Mouse (Mus musculus): ENCODE results near the gene F10. TPM values are rescaled to one million over a fixed set of nuclear protein-coding genes. Genes with fewer than 3 reads are reported as not detected.
A peak's percentile ranks its signal among the peaks of the same experiment; 100 is the strongest.

The F10 gene
- polyA plus RNA-seq (2016; fragmentation: Nextera tagmentation; extraction: Ambion mirVana) = 0.47 and 0.76 TPM in 2 replicates

DNA sequence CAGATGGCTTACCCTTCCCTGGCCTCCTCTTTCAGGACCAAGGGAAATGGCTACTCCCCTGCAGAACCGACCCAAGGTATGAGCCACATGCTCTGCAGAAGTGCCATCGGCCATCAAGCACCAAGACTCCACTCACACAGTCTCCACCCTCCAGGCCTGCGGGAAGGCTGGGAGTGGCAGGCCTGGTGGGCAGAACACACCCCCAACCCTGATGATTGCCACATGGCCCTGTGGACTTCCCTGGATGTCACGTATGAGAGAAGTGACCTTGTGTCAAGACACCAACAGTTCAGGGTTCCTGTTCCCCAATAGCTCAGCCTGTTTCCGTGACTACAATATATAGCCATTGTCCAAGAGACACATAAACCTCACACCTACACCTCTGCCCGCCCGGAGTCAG lies at the start of gene F10:
TSS of gene F10 (plus strand) at position 294 of the 400 bp plus-strand sequence.
- Histone ChIP-seq H3K4me1 (peaks cover 25% of the 10 kb centered on the region), H3K36me3 (replicated peaks) (no peaks in the 10 kb centered on the region), H3K9me3 (no peaks in the 10 kb centered on the region), H3K27me3 (ENCODE audit: poor library complexity, severe bottlenecking) (no peaks in the 10 kb centered on the region), H3K27ac (peak within 1 kb of the TSS; percentile 51; the same call in 1 of the 2 replicates), H3K4me3 (no peak within 1 kb of the TSS)
- 80% methylated on average over 7 of the region's 7 CpGs for WGBS
- DNase-seq (ENCODE audit: extremely low spot score, low spot score) = no peak

GRCm38 (mm10) chr8:12987571-12987970 lies 49.5 kb upstream of the F10 start:
- Histone ChIP-seq H3K4me1 (no peaks in the 10 kb centered on the region), H3K27ac (no peak overlapping the region), H3K27me3 (ENCODE audit: poor library complexity, severe bottlenecking) (no peaks in the 10 kb centered on the region), H3K36me3 (replicated peaks) (peaks cover 26% of the 10 kb centered on the region), H3K4me3 (no peak overlapping the region), H3K9me3 (no peaks in the 10 kb centered on the region)
- DNase-seq (ENCODE audit: extremely low spot score, low spot score) = no peak
- WGBS = 87% methylated on average over 8 of the region's 8 CpGs

DNA sequence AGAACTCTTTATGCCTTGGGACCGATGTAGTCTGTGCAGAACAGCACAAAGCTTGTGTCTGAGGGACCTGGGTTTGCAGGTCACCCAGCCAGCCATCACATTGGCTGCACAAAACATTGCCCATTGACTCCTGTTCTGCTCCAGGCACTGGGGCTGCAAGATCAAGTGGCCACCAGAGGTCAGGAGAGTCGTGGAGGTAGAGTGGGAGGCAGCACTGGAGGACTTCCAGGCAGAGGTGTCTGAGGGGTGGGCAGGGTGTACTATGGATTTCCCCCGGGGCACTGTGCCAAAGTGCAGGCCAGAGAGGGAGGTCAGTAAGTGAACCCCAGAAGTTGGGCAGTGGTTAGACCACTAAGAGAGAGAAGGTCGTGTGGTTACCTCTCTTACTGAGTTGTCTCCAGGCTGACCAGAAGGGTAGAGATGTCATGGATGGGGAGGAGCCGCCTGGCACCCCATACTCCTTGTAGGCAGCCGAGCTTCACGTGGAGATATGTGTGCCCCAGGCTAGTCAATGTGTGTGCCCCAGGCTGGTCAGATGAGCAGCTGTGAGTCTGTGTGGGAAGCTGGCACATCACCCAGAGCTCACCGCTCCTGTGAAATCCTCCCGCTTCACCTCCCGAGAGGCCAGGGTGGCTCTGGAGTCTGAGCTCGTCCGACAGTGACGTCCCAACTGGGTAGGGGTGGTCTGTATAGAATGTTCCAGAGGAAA lies 48.2 kb upstream of the F10 start:
- H3K27ac ChIP-seq = no peak overlapping the region
- DNase-seq (ENCODE audit: extremely low spot score, low spot score) = no peak
- no peaks in the 10 kb centered on the region for H3K4me1 ChIP-seq
- H3K36me3 ChIP-seq (replicated peaks) = peaks cover 24% of the 10 kb centered on the region
- no peaks in the 10 kb centered on the region for H3K9me3 ChIP-seq
- WGBS = 83% methylated on average over 13 of the region's 13 CpGs
- H3K27me3 ChIP-seq (ENCODE audit: poor library complexity, severe bottlenecking) = no peaks in the 10 kb centered on the region
- no peak overlapping the region for H3K4me3 ChIP-seq

- no peaks in the 10 kb centered on the region for H3K4me1 ChIP-seq
- H3K9me3 ChIP-seq = no peaks in the 10 kb centered on the region
- no peak overlapping the region for H3K4me3 ChIP-seq
- DNase-seq (ENCODE audit: extremely low spot score, low spot score) = no peak
- H3K27me3 ChIP-seq (ENCODE audit: poor library complexity, severe bottlenecking) = no peaks in the 10 kb centered on the region
- peaks cover 20% of the 10 kb centered on the region; the same call in 1 of the 2 replicates for H3K36me3 ChIP-seq (replicated peaks)
- WGBS = 87% methylated on average over 10 of the region's 10 CpGs
- H3K27ac ChIP-seq = no peak overlapping the region
Measured at GRCm38 (mm10) chr8:12991411-12991810, 45.7 kb upstream of the F10 start.

DNA sequence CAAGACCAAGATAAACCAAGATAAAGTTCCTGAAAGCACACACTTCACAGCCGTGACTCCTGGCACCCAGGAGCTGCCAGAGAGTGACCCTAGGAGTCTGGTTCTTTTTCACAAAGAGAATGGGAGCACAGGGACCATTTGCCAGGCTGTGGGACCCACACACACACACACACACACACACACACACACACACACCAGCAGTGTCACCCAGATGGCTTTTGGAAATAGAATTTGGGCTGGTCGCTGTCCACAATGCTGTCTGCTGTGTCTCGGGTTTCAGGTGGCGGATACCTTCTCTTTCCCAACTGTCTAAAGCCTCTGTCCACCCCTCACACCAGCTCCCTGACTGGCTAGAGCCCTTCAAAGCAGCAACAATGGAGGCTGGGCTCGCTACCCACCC lies 42.6 kb upstream of the F10 start:
- Histone ChIP-seq H3K36me3 (replicated peaks) (peaks cover 45% of the 10 kb centered on the region), H3K27ac (no peak overlapping the region), H3K9me3 (no peaks in the 10 kb centered on the region), H3K4me3 (no peak overlapping the region), H3K4me1 (0 out of 2 replicates have a peak, but pooled peaks cover 3% of the 10 kb centered on the region), H3K27me3 (ENCODE audit: poor library complexity, severe bottlenecking) (no peaks in the 10 kb centered on the region)
- WGBS = 83% methylated on average over 5 of the region's 5 CpGs
- DNase-seq (ENCODE audit: extremely low spot score, low spot score) = no peak

GRCm38 (mm10) chr8:12995481-12995880 lies 41.6 kb upstream of the F10 start:
- Histone ChIP-seq H3K27ac (no peak overlapping the region), H3K9me3 (no peaks in the 10 kb centered on the region), H3K27me3 (ENCODE audit: poor library complexity, severe bottlenecking) (no peaks in the 10 kb centered on the region), H3K4me3 (no peak overlapping the region), H3K4me1 (0 out of 2 replicates have a peak, but pooled peaks cover 3% of the 10 kb centered on the region), H3K36me3 (replicated peaks) (peaks cover 56% of the 10 kb centered on the region)
- 91% methylated on average over 5 of the region's 5 CpGs for WGBS
- no peak for DNase-seq (ENCODE audit: extremely low spot score, low spot score)

DNA sequence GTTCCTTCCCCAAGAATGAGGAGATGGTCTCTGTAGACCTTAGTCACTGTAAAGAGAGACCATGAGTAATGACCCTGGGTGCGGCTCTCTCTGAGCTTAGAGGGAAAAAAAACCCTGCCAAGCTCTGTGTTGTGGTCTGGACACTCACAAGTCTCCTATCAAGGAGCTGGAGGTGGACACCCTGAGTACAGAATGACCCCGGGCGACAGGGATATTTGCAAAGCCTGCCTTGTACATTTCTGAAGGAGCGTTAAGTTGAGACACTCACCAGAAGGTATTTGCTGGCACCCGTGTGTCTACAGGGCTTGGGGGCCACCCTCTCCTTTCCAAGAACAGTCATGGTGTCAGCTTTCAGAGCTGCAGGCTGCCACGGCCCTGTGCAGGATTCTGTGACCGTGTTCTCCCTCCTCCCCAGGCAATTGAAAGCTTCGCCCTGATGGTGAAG lies 40.3 kb upstream of the F10 start:
- no peak overlapping the region for H3K4me3 ChIP-seq
- 0 out of 2 replicates have a peak, but pooled peaks cover 3% of the 10 kb centered on the region for H3K4me1 ChIP-seq
- H3K27ac ChIP-seq = no peak overlapping the region
- WGBS = 75% methylated on average over 8 of the region's 8 CpGs
- peaks cover 65% of the 10 kb centered on the region for H3K36me3 ChIP-seq (replicated peaks)
- H3K27me3 ChIP-seq (ENCODE audit: poor library complexity, severe bottlenecking) = no peaks in the 10 kb centered on the region
- no peaks in the 10 kb centered on the region for H3K9me3 ChIP-seq
- no peak for DNase-seq (ENCODE audit: extremely low spot score, low spot score)

DNA sequence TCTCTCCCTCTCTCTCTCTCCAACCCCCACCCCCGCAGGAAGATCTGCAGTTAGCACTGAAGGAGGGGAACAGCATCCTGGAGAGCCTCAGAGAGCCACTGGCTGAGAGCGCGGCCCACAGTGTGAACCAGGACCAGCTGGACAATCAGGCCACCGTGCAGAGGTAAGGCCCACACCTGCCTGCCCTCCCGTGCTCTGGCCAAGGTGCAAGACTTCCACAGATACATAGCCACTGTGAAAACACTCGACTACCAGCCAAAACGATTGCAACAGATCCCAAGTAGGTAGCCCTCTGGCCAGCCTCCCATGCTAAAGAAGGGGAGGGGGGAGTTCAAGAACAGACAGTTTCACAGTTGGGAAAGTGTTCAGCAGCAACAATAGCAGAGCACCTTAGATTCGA lies 38.8 kb upstream of the F10 start:
- H3K36me3 ChIP-seq (replicated peaks) = peaks cover 80% of the 10 kb centered on the region
- no peak overlapping the region for H3K4me3 ChIP-seq
- H3K27me3 ChIP-seq (ENCODE audit: poor library complexity, severe bottlenecking) = no peaks in the 10 kb centered on the region
- H3K4me1 ChIP-seq = 0 out of 2 replicates have a peak, but pooled peaks cover 3% of the 10 kb centered on the region
- 88% methylated on average over 8 of the region's 8 CpGs for WGBS
- H3K27ac ChIP-seq = no peak overlapping the region
- H3K9me3 ChIP-seq = no peaks in the 10 kb centered on the region
- no peak for DNase-seq (ENCODE audit: extremely low spot score, low spot score)

GRCm38 (mm10) chr8:12999793-13000192 lies 37.3 kb upstream of the F10 start:
- H3K9me3 ChIP-seq = no peaks in the 10 kb centered on the region
- 0 out of 2 replicates have a peak, but pooled peaks cover 3% of the 10 kb centered on the region for H3K4me1 ChIP-seq
- no peak overlapping the region for H3K27ac ChIP-seq
- no peak for DNase-seq (ENCODE audit: extremely low spot score, low spot score)
- H3K36me3 ChIP-seq (replicated peaks) = peaks cover 88% of the 10 kb centered on the region
- no peaks in the 10 kb centered on the region for H3K27me3 ChIP-seq (ENCODE audit: poor library complexity, severe bottlenecking)
- H3K4me3 ChIP-seq = no peak overlapping the region
- 90% methylated on average over 9 of the region's 9 CpGs for WGBS

DNA sequence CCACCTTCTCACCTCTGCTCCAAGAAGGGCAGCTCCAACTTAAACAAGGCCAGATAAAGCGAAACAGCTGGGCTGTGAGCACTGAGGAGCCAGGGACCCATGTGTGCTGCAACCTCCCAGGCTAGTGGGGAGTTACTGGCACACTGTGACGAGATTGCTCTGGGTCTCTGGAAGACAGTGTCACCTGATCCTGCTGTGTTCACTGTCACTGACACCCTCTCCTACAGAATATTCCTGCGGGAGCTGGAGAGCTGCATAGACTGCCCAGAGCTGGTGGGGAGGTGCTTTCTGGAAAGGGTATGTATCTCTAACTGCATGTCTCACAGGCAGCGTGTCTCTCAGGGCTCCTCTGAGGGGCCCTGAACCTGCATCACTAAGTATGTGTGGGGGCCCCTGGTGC lies 29.6 kb upstream of the F10 start:
- no peak overlapping the region for H3K27ac ChIP-seq
- peaks cover 10% of the 10 kb centered on the region for H3K9me3 ChIP-seq
- no peaks in the 10 kb centered on the region for H3K4me1 ChIP-seq
- H3K4me3 ChIP-seq = no peak overlapping the region
- 83% methylated on average over 4 of the region's 4 CpGs for WGBS
- H3K27me3 ChIP-seq (ENCODE audit: poor library complexity, severe bottlenecking) = no peaks in the 10 kb centered on the region
- H3K36me3 ChIP-seq (replicated peaks) = peaks cover 97% of the 10 kb centered on the region
- DNase-seq (ENCODE audit: extremely low spot score, low spot score) = no peak

DNA sequence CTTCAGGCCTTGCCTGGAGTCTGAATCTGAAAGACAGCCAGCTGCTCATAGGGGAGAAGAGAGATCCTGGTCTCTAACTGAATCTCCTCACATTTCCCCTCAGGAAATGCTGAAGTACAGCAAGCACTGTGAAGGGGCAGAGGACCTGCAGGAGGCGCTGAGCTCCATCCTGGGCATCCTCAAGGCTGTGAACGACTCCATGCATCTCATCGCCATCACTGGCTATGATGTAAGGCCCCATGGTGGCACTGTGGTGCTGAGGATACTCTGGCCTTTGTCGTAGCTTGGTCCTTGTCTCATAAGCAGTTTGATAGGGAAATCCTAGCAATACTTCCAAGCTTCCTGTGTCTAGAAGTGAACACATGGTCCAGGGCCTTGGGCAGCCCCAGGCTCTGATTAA lies 26.8 kb upstream of the F10 start:
- peaks cover 97% of the 10 kb centered on the region for H3K36me3 ChIP-seq (replicated peaks)
- no peak for DNase-seq (ENCODE audit: extremely low spot score, low spot score)

GRCm38 (mm10) chr8:13019560-13019959 lies 17.5 kb upstream of the F10 start:
- H3K4me1 ChIP-seq = no peaks in the 10 kb centered on the region
- no peak overlapping the region for H3K27ac ChIP-seq
- H3K9me3 ChIP-seq = no peaks in the 10 kb centered on the region
- no peak for DNase-seq (ENCODE audit: extremely low spot score, low spot score)
- WGBS = 67% methylated on average over 4 of the region's 4 CpGs
- no peak overlapping the region for H3K4me3 ChIP-seq
- no peaks in the 10 kb centered on the region for H3K27me3 ChIP-seq (ENCODE audit: poor library complexity, severe bottlenecking)
- H3K36me3 ChIP-seq (replicated peaks) = peaks cover 38% of the 10 kb centered on the region

More for the DNA sequence above, 26.8 kb upstream of the F10 start:
- peaks cover 10% of the 10 kb centered on the region for H3K9me3 ChIP-seq
- no peak overlapping the region for H3K27ac ChIP-seq
- no peaks in the 10 kb centered on the region for H3K4me1 ChIP-seq
- no peak overlapping the region for H3K4me3 ChIP-seq
- no peaks in the 10 kb centered on the region for H3K27me3 ChIP-seq (ENCODE audit: poor library complexity, severe bottlenecking)
- WGBS = 69% methylated on average over 4 of the region's 4 CpGs

GRCm38 (mm10) chr8:13021830-13022229 lies 15.3 kb upstream of the F10 start:
- Histone ChIP-seq H3K27me3 (ENCODE audit: poor library complexity, severe bottlenecking) (no peaks in the 10 kb centered on the region), H3K4me3 (no peak overlapping the region), H3K27ac (no peak overlapping the region), H3K36me3 (replicated peaks) (peaks cover 22% of the 10 kb centered on the region), H3K4me1 (peaks cover 8% of the 10 kb centered on the region), H3K9me3 (no peaks in the 10 kb centered on the region)
- no peak for DNase-seq (ENCODE audit: extremely low spot score, low spot score)
- 95% methylated on average over 8 of the region's 8 CpGs for WGBS

All from forebrain, embryonic 10.5 days (tissue).